Mouse (Mus musculus) stomach, adult 2 months (tissue): ENCODE data around the gene Gemin7. TPM values are rescaled to one million over a fixed set of nuclear protein-coding genes. Genes with fewer than 3 reads are reported as not detected.

Experiments used
- polyA plus RNA-seq: library from polyadenylated mRNA; depleted of rRNA; stranded (reverse); fragments of >200 nt; gene quantifications from 2 replicates; pipeline ENCODE4 v1.2.3, GENCODE M21; 2012; rRNA removed

Gemin7 gene
- polyA plus RNA-seq, result 59.4 and 88.0 TPM in 2 replicates

GRCm38 (mm10) chr7:19577141-19577852, at the start of gene Gemin7, which contains the start of gene Zfp296:
Gene Gemin7 (minus strand): TSS chr7:19577595.
Gene Zfp296 (plus strand): TSS chr7:19577287.

GRCm38 (mm10) chr7:19603849-19604605, 26.6 kb upstream of the Gemin7 start, which contains the start of gene Clasrp:
Gene Clasrp (minus strand): TSS chr7:19604486.

GRCm38 (mm10) chr7:19562643-19563410, 14.6 kb downstream of the Gemin7 start, which contains the start of gene Ppp1r37:
Gene Ppp1r37 (minus strand): TSS chr7:19563076.

GRCm38 (mm10) chr7:19517652-19518365, 59.6 kb downstream of the Gemin7 start, which contains the start of gene Nkpd1:
Gene Nkpd1 (plus strand): TSS chr7:19517838.

Other genes starting within 250 kb of the Gemin7 start
- 16.8 and 21.2 TPM in 2 replicates for gene Ercc1, start 232.8 kb downstream of the Gemin7 start, polyA plus RNA-seq
- gene Cd3eap, start 218.1 kb downstream of the Gemin7 start, polyA plus RNA-seq, result 3.9 and 7.8 TPM in 2 replicates
- gene Ppp1r13l, start 217.8 kb downstream of the Gemin7 start, polyA plus RNA-seq, result 21.4 and 23.5 TPM in 2 replicates
- gene Ercc2, start 195.6 kb downstream of the Gemin7 start, polyA plus RNA-seq, result 25.1 and 27.9 TPM in 2 replicates
- 16.2 and 18.5 TPM in 2 replicates for gene Klc3, start 173.5 kb downstream of the Gemin7 start, polyA plus RNA-seq
- gene Ckm, start 172.8 kb downstream of the Gemin7 start, polyA plus RNA-seq, result 315 and 356 TPM in 2 replicates
- gene Mark4, start 118.8 kb downstream of the Gemin7 start, polyA plus RNA-seq, result 10.8 and 27.7 TPM in 2 replicates
- 6.3 and 7.2 TPM in 2 replicates for gene Exoc3l2, start 114.3 kb downstream of the Gemin7 start, polyA plus RNA-seq
- 7.3 and 15.7 TPM in 2 replicates for gene Bloc1s3, start 69.2 kb downstream of the Gemin7 start, polyA plus RNA-seq
- 119 and 179 TPM in 2 replicates for gene Trappc6a, start 69.2 kb downstream of the Gemin7 start, polyA plus RNA-seq
- gene Nkpd1, start 59.8 kb downstream of the Gemin7 start, polyA plus RNA-seq, result 45.5 and 87.5 TPM in 2 replicates
- 78.3 and 88.5 TPM in 2 replicates for gene Ppp1r37, start 14.5 kb downstream of the Gemin7 start, polyA plus RNA-seq
- 7.5 and 7.9 TPM in 2 replicates for gene Zfp296, start 308 bp downstream of the Gemin7 start, polyA plus RNA-seq
- gene Clasrp, start 26.9 kb upstream of the Gemin7 start, polyA plus RNA-seq, result 68.5 and 172 TPM in 2 replicates
- 10.6 and 18.6 TPM in 2 replicates for gene Relb, start 51.8 kb upstream of the Gemin7 start, polyA plus RNA-seq
- 55.4 and 69.0 TPM in 2 replicates for gene Clptm1, start 87.4 kb upstream of the Gemin7 start, polyA plus RNA-seq
- 1.1 and 1.6 TPM in 2 replicates for gene Apoc2, start 100.3 kb upstream of the Gemin7 start, polyA plus RNA-seq
- not detected in 2 replicates for gene Gm44805, start 103.8 kb upstream of the Gemin7 start, polyA plus RNA-seq
- gene Apoc4, start 103.9 kb upstream of the Gemin7 start, polyA plus RNA-seq, result 0.37 TPM in 1 of 2 replicates, not detected in the other
- 6.5 and 8.3 TPM in 2 replicates for gene Apoc1, start 115.1 kb upstream of the Gemin7 start, polyA plus RNA-seq
- 235 and 380 TPM in 2 replicates for gene Apoe, start 121.6 kb upstream of the Gemin7 start, polyA plus RNA-seq
- gene Tomm40, start 137.8 kb upstream of the Gemin7 start, polyA plus RNA-seq, result 58.9 and 85.6 TPM in 2 replicates
- 64.6 and 101 TPM in 2 replicates for gene Nectin2, start 172.9 kb upstream of the Gemin7 start, polyA plus RNA-seq
- 52.3 and 63.9 TPM in 2 replicates for gene Bcam, start 193.4 kb upstream of the Gemin7 start, polyA plus RNA-seq
- 41.1 and 54.6 TPM in 2 replicates for gene Cblc, start 219.2 kb upstream of the Gemin7 start, polyA plus RNA-seq
- gene Bcl3, start 245.2 kb upstream of the Gemin7 start, polyA plus RNA-seq, result 47.9 and 87.5 TPM in 2 replicates